Mouse (Mus musculus): Measurements from ENCODE around the gene Gramd1b. TPM values are rescaled to one million over a fixed set of nuclear protein-coding genes. Genes with fewer than 3 reads are reported as not detected.

Gramd1b gene
- polyA plus RNA-seq, 1 experiment from 2014 or later, result 2.7 TPM

GRCm38 (mm10) chr9:40376711-40377410 is 154.3 kb downstream of the Gramd1b start:
- WGBS, result 75% methylated on average over 9 of the region's 9 CpGs
- H3K27ac ChIP-seq, result no peak overlapping the region

GRCm38 (mm10) chr9:40376139-40376541 is 155.0 kb downstream of the Gramd1b start:
- Histone ChIP-seq H3K4me3 (peak overlapping the region; percentile 37), H3K36me3 (no peaks in the 10 kb centered on the region), H3K4me1 (peaks cover 20% of the 10 kb centered on the region), H3K27ac (peak overlapping the region; percentile 64), H3K27me3 (ENCODE audit: low read depth, poor library complexity, severe bottlenecking) (no peaks in the 10 kb centered on the region), H3K9me3 (replicated peaks) (no peaks in the 10 kb centered on the region)
- WGBS, result 7% methylated on average over 11 of the region's 11 CpGs
- peak; percentile 71 for DNase-seq (ENCODE audit: low spot score)

More at GRCm38 (mm10) chr9:40376711-40377410, 154.3 kb downstream of the Gramd1b start:
- DNase-seq (ENCODE audit: low spot score), result no peak
- H3K4me1 ChIP-seq, result peaks cover 23% of the 10 kb centered on the region
- H3K9me3 ChIP-seq (replicated peaks), result no peaks in the 10 kb centered on the region
- H3K27me3 ChIP-seq (ENCODE audit: low read depth, poor library complexity, severe bottlenecking), result no peaks in the 10 kb centered on the region; the same call in 1 of the 2 replicates
- no peaks in the 10 kb centered on the region for H3K36me3 ChIP-seq
- peak overlapping the region; percentile 37; the same call in 1 of the 2 replicates for H3K4me3 ChIP-seq

GRCm38 (mm10) chr9:40375518-40375917 is 155.7 kb downstream of the Gramd1b start:
- H3K4me1 ChIP-seq, result peaks cover 20% of the 10 kb centered on the region
- H3K27ac ChIP-seq, result no peak overlapping the region
- 78% methylated on average over 6 of the region's 6 CpGs for WGBS
- no peaks in the 10 kb centered on the region for H3K9me3 ChIP-seq (replicated peaks)
- no peak for DNase-seq (ENCODE audit: low spot score)
- H3K36me3 ChIP-seq, result no peaks in the 10 kb centered on the region
- H3K27me3 ChIP-seq (ENCODE audit: low read depth, poor library complexity, severe bottlenecking), result no peaks in the 10 kb centered on the region
- no peak overlapping the region for H3K4me3 ChIP-seq

- no peak overlapping the region for H3K4me3 ChIP-seq
- WGBS, result 46% methylated on average over 4 of the region's 5 CpGs
- H3K27ac ChIP-seq, result no peak overlapping the region
- H3K36me3 ChIP-seq, result no peaks in the 10 kb centered on the region
- DNase-seq (ENCODE audit: low spot score), result no peak
- H3K27me3 ChIP-seq (ENCODE audit: low read depth, poor library complexity, severe bottlenecking), result no peaks in the 10 kb centered on the region
- H3K9me3 ChIP-seq (replicated peaks), result no peaks in the 10 kb centered on the region
- peaks cover 20% of the 10 kb centered on the region for H3K4me1 ChIP-seq
Observed at GRCm38 (mm10) chr9:40374992-40375391, 156.2 kb downstream of the Gramd1b start.

- H3K4me1 ChIP-seq, result peaks cover 20% of the 10 kb centered on the region
- H3K9me3 ChIP-seq (replicated peaks), result no peaks in the 10 kb centered on the region
- no peak for DNase-seq (ENCODE audit: low spot score)
- WGBS, result 78% methylated on average over 6 of the region's 6 CpGs
- H3K27me3 ChIP-seq (ENCODE audit: low read depth, poor library complexity, severe bottlenecking), result no peaks in the 10 kb centered on the region
- no peaks in the 10 kb centered on the region for H3K36me3 ChIP-seq
- no peak overlapping the region for H3K4me3 ChIP-seq
- H3K27ac ChIP-seq, result no peak overlapping the region
Observed at GRCm38 (mm10) chr9:40374533-40374971, 156.6 kb downstream of the Gramd1b start.

GRCm38 (mm10) chr9:40374052-40374451 is 157.1 kb downstream of the Gramd1b start:
- DNase-seq (ENCODE audit: low spot score), result no peak
- Histone ChIP-seq H3K9me3 (replicated peaks) (no peaks in the 10 kb centered on the region), H3K4me1 (peaks cover 20% of the 10 kb centered on the region), H3K27me3 (ENCODE audit: low read depth, poor library complexity, severe bottlenecking) (no peaks in the 10 kb centered on the region), H3K27ac (no peak overlapping the region), H3K36me3 (no peaks in the 10 kb centered on the region), H3K4me3 (no peak overlapping the region)
- 84% methylated on average over 11 of the region's 11 CpGs for WGBS

GRCm38 (mm10) chr9:40370151-40370550 is 161.0 kb downstream of the Gramd1b start:
- Histone ChIP-seq H3K4me1 (0 out of 2 replicates have a peak, but pooled peaks cover 3% of the 10 kb centered on the region), H3K4me3 (no peak overlapping the region), H3K9me3 (replicated peaks) (no peaks in the 10 kb centered on the region), H3K36me3 (no peaks in the 10 kb centered on the region), H3K27me3 (ENCODE audit: low read depth, poor library complexity, severe bottlenecking) (no peaks in the 10 kb centered on the region), H3K27ac (no peak overlapping the region)
- 73% methylated on average over 4 of the region's 4 CpGs for WGBS
- DNase-seq (ENCODE audit: low spot score), result no peak

- H3K4me3 ChIP-seq, result no peak overlapping the region
- no peaks in the 10 kb centered on the region for H3K36me3 ChIP-seq
- H3K9me3 ChIP-seq (replicated peaks), result no peaks in the 10 kb centered on the region
- H3K27ac ChIP-seq, result no peak overlapping the region
- 0 out of 2 replicates have a peak, but pooled peaks cover 1% of the 10 kb centered on the region for H3K4me1 ChIP-seq
- DNase-seq (ENCODE audit: low spot score), result no peak
- 89% methylated on average over 8 of the region's 8 CpGs for WGBS
- no peaks in the 10 kb centered on the region for H3K27me3 ChIP-seq (ENCODE audit: low read depth, poor library complexity, severe bottlenecking)
Observed at GRCm38 (mm10) chr9:40366795-40367194, 164.4 kb downstream of the Gramd1b start.

GRCm38 (mm10) chr9:40364312-40364711 is 166.9 kb downstream of the Gramd1b start:
- no peaks in the 10 kb centered on the region for H3K36me3 ChIP-seq
- no peak for DNase-seq (ENCODE audit: low spot score)
- H3K27me3 ChIP-seq (ENCODE audit: low read depth, poor library complexity, severe bottlenecking), result no peaks in the 10 kb centered on the region
- no peaks in the 10 kb centered on the region for H3K9me3 ChIP-seq (replicated peaks)
- no peak overlapping the region for H3K4me3 ChIP-seq
- 87% methylated on average over 7 of the region's 7 CpGs for WGBS
- H3K27ac ChIP-seq, result no peak overlapping the region
- H3K4me1 ChIP-seq, result no peaks in the 10 kb centered on the region

GRCm38 (mm10) chr9:40361970-40362369 is 169.2 kb downstream of the Gramd1b start:
- DNase-seq (ENCODE audit: low spot score), result no peak
- H3K4me1 ChIP-seq, result no peaks in the 10 kb centered on the region
- no peaks in the 10 kb centered on the region for H3K9me3 ChIP-seq (replicated peaks)
- no peaks in the 10 kb centered on the region for H3K27me3 ChIP-seq (ENCODE audit: low read depth, poor library complexity, severe bottlenecking)
- no peaks in the 10 kb centered on the region for H3K36me3 ChIP-seq
- 88% methylated on average over 6 of the region's 6 CpGs for WGBS
- no peak overlapping the region for H3K27ac ChIP-seq
- H3K4me3 ChIP-seq, result no peak overlapping the region

GRCm38 (mm10) chr9:40358408-40358896 is 172.7 kb downstream of the Gramd1b start:
- Histone ChIP-seq H3K4me3 (no peak overlapping the region), H3K27ac (no peak overlapping the region), H3K9me3 (replicated peaks) (no peaks in the 10 kb centered on the region), H3K36me3 (no peaks in the 10 kb centered on the region), H3K27me3 (ENCODE audit: low read depth, poor library complexity, severe bottlenecking) (no peaks in the 10 kb centered on the region), H3K4me1 (no peaks in the 10 kb centered on the region)
- no peak for DNase-seq (ENCODE audit: low spot score)
- 83% methylated on average over 8 of the region's 8 CpGs for WGBS

- Histone ChIP-seq H3K27me3 (ENCODE audit: low read depth, poor library complexity, severe bottlenecking) (no peaks in the 10 kb centered on the region), H3K4me3 (no peak overlapping the region), H3K4me1 (no peaks in the 10 kb centered on the region), H3K27ac (no peak overlapping the region), H3K9me3 (replicated peaks) (no peaks in the 10 kb centered on the region), H3K36me3 (no peaks in the 10 kb centered on the region)
- no peak for DNase-seq (ENCODE audit: low spot score)
- WGBS, result 97% methylated on average over 4 of the region's 4 CpGs
Observed at GRCm38 (mm10) chr9:40356768-40357446, 174.3 kb downstream of the Gramd1b start.

- Histone ChIP-seq H3K4me1 (no peaks in the 10 kb centered on the region), H3K9me3 (replicated peaks) (no peaks in the 10 kb centered on the region), H3K4me3 (no peak overlapping the region), H3K36me3 (no peaks in the 10 kb centered on the region), H3K27me3 (ENCODE audit: low read depth, poor library complexity, severe bottlenecking) (no peaks in the 10 kb centered on the region), H3K27ac (no peak overlapping the region)
- 92% methylated on average over 5 of the region's 5 CpGs for WGBS
- no peak for DNase-seq (ENCODE audit: low spot score)
Observed at GRCm38 (mm10) chr9:40356368-40356767, 174.8 kb downstream of the Gramd1b start.

All from limb, embryonic 10.5 days (tissue).